Mouse (Mus musculus): ENCODE results near the gene Klf4. TPM values are rescaled to one million over a fixed set of nuclear protein-coding genes. Genes with fewer than 3 reads are reported as not detected.

The Klf4 gene
- polyA plus RNA-seq, 1 experiment from 2014 or later: 5.1 TPM

DNA sequence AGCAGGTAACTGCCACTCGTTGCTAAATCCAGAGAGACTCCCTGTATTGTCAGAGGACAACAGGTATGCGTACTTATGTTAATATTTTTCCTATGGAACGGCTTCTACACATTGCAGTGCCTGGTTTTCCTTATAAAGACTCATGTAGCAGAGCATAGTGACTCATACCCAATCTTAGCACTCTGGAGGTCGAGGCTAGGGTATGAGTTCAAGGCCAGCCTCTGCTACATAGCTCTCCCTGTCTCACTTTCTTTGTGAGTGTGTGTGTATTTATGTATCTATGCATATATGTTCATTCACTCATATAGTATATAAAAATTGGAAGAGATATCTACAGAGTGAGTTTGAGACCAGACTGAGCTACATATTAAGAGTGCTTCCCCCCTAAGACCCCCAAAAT, 8.3 kb downstream of the Klf4 start:
- no peak overlapping the region for H3K4me2 ChIP-seq
- no peaks in the 10 kb centered on the region for H3K27me3 ChIP-seq
- no peak for ATAC-seq (replicated peaks; ENCODE audit: insufficient number of reproducible peaks, insufficient read depth, low FRiP score, low read depth)
- H3K9me3 ChIP-seq (replicated peaks): no peaks in the 10 kb centered on the region
- no peaks in the 10 kb centered on the region for H3K4me1 ChIP-seq (replicated peaks)
- no peak overlapping the region for H3K4me3 ChIP-seq
- 73% methylated on average over 4 of the region's 4 CpGs for WGBS
- H3K9ac ChIP-seq: no peak overlapping the region
- no peak overlapping the region for H3K27ac ChIP-seq
- H3K36me3 ChIP-seq: no peaks in the 10 kb centered on the region

DNA sequence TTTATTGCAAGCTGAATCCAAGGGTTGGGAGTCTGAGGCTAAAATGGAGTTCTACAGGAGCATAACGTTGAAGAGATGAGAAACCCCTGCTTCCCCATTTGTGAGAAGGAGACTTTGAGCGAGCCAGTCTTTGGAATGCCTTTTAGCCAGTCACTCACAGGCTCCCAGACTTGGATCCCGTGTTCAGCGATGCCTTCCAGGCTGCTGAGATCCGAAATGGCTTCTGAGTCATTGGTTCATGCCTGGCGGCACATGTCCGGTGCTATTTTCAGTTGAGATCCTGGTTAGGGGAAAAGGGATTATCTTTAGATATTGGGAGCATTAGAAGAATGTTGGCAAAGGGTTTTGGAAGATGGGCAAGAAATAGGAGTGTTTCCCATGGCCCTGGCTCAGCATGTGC, 14.8 kb downstream of the Klf4 start:
- Histone ChIP-seq H3K4me2 (no peak overlapping the region), H3K4me1 (replicated peaks) (peaks cover 3% of the 10 kb centered on the region), H3K4me3 (no peak overlapping the region), H3K9me3 (replicated peaks) (no peaks in the 10 kb centered on the region), H3K27me3 (peaks cover 8% of the 10 kb centered on the region), H3K27ac (no peak overlapping the region), H3K9ac (no peak overlapping the region), H3K36me3 (no peaks in the 10 kb centered on the region)
- no peak for ATAC-seq (replicated peaks; ENCODE audit: insufficient number of reproducible peaks, insufficient read depth, low FRiP score, low read depth)
- WGBS: 61% methylated on average over 7 of the region's 7 CpGs

DNA sequence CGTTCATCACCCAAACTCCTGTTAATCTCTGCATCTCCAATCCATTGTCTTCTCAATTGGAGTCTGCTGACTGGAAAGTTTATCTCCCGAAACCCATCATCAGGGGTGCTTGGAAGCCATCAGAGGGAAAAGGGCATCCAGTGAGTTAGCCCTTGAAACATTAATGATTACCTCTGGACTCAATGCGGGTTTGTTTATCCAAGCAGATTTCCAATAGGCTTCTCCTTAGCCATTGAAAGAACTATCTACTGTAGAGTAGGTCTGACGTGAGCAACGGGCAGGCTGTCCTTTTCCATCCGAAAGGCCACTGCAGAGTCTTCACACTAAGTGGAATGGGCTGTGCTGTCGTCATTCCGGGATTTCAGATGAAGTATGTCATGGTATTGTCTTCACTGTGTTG, 16.2 kb downstream of the Klf4 start:
- 73% methylated on average over 8 of the region's 8 CpGs for WGBS
- ATAC-seq (replicated peaks; ENCODE audit: insufficient number of reproducible peaks, insufficient read depth, low FRiP score, low read depth): no peak
- peaks cover 8% of the 10 kb centered on the region for H3K27me3 ChIP-seq
- no peak overlapping the region for H3K4me2 ChIP-seq
- H3K9ac ChIP-seq: no peak overlapping the region
- H3K36me3 ChIP-seq: no peaks in the 10 kb centered on the region
- H3K9me3 ChIP-seq (replicated peaks): no peaks in the 10 kb centered on the region
- H3K4me3 ChIP-seq: no peak overlapping the region
- peaks cover 3% of the 10 kb centered on the region for H3K4me1 ChIP-seq (replicated peaks)
- H3K27ac ChIP-seq: no peak overlapping the region

DNA sequence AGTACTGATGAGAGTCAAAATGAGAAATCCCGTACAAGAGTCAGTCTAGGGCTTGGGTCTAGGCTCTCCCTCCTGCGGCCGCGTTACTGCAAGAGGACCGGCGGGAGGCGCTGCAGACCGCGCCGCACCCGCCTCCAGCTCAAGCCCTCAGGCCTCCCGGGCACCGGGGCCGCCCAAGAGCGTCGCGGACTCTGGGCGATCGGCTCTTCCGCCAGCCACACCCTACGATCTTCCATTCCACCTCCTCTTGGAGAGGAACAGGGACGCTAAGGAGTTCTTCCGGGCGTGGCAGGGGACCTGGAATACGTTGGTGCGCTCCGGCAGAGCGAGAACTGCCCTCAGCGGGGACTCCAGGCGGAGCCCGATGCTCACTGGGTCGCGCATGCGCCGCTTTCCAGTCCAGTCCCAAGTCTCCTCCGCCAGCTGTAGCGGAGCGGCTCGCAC, 17.5 kb downstream of the Klf4 start:
- peak overlapping the region; percentile 77 for H3K4me2 ChIP-seq
- H3K4me1 ChIP-seq (replicated peaks): peaks cover 3% of the 10 kb centered on the region
- peak overlapping the region; percentile 65 for H3K4me3 ChIP-seq
- no peaks in the 10 kb centered on the region for H3K9me3 ChIP-seq (replicated peaks)
- peak overlapping the region; percentile 59 for H3K27ac ChIP-seq
- peak; percentile 92 for ATAC-seq (replicated peaks; ENCODE audit: insufficient number of reproducible peaks, insufficient read depth, low FRiP score, low read depth)
- peaks cover 8% of the 10 kb centered on the region for H3K27me3 ChIP-seq
- peak overlapping the region; percentile 67 for H3K9ac ChIP-seq
- WGBS: under 1% methylated on average over 39 of the region's 39 CpGs
- H3K36me3 ChIP-seq: no peaks in the 10 kb centered on the region

DNA sequence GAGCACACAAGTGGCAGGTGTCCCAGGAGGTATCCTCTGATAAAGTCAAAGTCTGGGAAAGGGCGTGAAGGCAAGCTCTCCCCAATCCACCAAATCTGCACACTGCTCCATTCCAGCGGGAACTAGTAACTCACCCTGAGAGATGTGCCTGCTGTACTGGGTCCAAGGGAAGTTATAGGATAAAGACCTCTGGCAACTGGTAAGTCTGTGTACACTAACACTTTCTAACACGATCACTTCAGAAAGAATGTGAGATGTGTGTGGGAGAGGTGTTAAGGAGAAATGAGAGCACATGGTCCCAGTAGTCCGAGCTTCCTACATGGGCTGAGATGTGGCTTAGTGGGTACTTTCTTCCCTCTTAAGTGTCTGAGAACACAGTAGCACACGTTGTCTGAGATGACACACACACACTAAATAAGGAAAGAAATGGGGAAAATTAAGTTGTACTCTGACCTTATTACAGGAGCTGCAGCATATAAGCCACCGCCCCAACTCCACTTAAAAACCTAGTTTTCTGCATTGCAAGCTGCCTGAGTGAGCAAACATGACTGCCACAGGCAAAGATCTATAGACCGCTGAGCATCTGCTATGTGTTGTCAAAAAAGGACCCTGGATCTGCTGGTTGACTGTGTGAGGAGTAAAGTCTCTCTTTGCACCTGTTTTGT, 18.5 kb downstream of the Klf4 start:
- Histone ChIP-seq H3K9me3 (replicated peaks) (no peaks in the 10 kb centered on the region), H3K27me3 (peaks cover 8% of the 10 kb centered on the region), H3K4me2 (no peak overlapping the region), H3K4me3 (no peak overlapping the region), H3K9ac (no peak overlapping the region), H3K36me3 (no peaks in the 10 kb centered on the region), H3K27ac (no peak overlapping the region), H3K4me1 (replicated peaks) (peaks cover 3% of the 10 kb centered on the region)
- 60% methylated on average over 7 of the region's 7 CpGs for WGBS
- no peak for ATAC-seq (replicated peaks; ENCODE audit: insufficient number of reproducible peaks, insufficient read depth, low FRiP score, low read depth)

DNA sequence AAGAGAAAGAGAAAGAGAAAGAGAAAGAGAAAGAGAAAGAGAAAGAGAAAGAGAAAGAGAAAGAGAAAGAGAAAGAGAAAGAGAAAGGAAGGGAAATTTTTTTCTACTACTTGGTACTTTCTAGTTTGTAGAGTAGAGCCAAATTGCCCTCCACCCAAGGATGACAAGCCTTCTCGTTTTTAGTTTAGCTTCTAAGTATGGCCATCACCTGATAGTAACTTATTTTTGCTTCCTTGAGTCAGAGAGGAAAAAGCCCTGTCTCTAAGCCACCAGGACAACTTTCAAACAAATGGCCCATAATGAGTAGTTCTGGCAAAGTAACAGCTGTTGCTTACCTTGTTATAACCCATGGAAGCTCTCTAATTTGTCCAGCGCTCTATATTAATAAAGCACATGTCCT, 20.9 kb downstream of the Klf4 start:
- Histone ChIP-seq H3K27ac (no peak overlapping the region), H3K4me1 (replicated peaks) (peaks cover 3% of the 10 kb centered on the region), H3K9ac (no peak overlapping the region), H3K9me3 (replicated peaks) (no peaks in the 10 kb centered on the region), H3K4me3 (no peak overlapping the region), H3K4me2 (no peak overlapping the region), H3K36me3 (no peaks in the 10 kb centered on the region), H3K27me3 (peaks cover 8% of the 10 kb centered on the region)
- 69% methylated on average over 2 of the region's 2 CpGs for WGBS
- ATAC-seq (replicated peaks; ENCODE audit: insufficient number of reproducible peaks, insufficient read depth, low FRiP score, low read depth): no peak

DNA sequence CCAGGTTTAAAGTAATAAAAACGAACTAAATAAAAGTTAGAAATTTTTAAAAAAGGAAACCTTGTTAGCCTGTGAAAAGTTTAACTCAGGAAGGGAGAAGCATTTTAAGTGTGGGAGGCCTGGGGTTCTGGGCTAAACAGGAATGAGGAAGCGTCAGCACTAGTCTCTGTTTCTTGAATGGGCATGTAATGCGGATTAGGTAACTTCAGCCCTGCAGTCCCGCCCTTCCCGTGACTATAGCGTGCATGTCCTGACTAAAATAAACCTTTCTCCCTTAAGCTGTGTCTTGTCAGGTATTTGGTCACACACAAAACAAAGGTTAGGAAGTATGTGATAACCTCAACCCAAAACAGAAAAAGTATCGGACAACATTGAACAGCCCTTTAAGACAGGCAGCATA, 23.6 kb downstream of the Klf4 start:
- H3K27me3 ChIP-seq: no peaks in the 10 kb centered on the region; the same call in 1 of the 2 replicates
- no peak overlapping the region for H3K9ac ChIP-seq
- H3K4me3 ChIP-seq: no peak overlapping the region
- H3K36me3 ChIP-seq: no peaks in the 10 kb centered on the region
- H3K27ac ChIP-seq: no peak overlapping the region
- no peak for ATAC-seq (replicated peaks; ENCODE audit: insufficient number of reproducible peaks, insufficient read depth, low FRiP score, low read depth)
- no peaks in the 10 kb centered on the region for H3K9me3 ChIP-seq (replicated peaks)
- no peak overlapping the region for H3K4me2 ChIP-seq
- H3K4me1 ChIP-seq (replicated peaks): no peaks in the 10 kb centered on the region; the same call in 1 of the 2 replicates
- 75% methylated on average over 7 of the region's 7 CpGs for WGBS

DNA sequence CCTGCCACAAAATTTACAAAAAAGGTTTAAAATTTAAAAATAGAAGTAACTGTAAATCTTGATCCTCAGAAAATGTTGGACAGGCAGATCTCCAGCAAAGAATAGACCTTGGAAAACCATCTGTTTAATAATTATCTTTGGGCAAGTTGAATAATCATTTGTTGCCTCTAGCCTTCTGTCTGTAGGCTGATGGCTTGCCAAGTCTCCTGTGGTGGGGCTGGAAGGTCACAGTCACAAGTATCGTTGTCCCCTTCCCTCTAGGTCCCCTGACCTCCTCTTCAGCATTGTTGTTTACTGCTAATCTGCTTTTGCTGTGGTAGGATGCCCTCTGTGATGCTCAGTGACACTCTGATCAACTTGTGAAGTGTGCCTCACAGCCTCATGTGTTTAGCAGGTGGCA, 33.6 kb downstream of the Klf4 start:
- no peaks in the 10 kb centered on the region for H3K4me1 ChIP-seq (replicated peaks)
- no peak overlapping the region for H3K4me2 ChIP-seq
- WGBS: 52% methylated on average over 1 of the region's 1 CpGs
- H3K9ac ChIP-seq: no peak overlapping the region
- no peaks in the 10 kb centered on the region for H3K27me3 ChIP-seq
- no peaks in the 10 kb centered on the region for H3K36me3 ChIP-seq
- H3K9me3 ChIP-seq (replicated peaks): no peaks in the 10 kb centered on the region
- no peak overlapping the region for H3K4me3 ChIP-seq
- H3K27ac ChIP-seq: no peak overlapping the region
- ATAC-seq (replicated peaks; ENCODE audit: insufficient number of reproducible peaks, insufficient read depth, low FRiP score, low read depth): no peak

DNA sequence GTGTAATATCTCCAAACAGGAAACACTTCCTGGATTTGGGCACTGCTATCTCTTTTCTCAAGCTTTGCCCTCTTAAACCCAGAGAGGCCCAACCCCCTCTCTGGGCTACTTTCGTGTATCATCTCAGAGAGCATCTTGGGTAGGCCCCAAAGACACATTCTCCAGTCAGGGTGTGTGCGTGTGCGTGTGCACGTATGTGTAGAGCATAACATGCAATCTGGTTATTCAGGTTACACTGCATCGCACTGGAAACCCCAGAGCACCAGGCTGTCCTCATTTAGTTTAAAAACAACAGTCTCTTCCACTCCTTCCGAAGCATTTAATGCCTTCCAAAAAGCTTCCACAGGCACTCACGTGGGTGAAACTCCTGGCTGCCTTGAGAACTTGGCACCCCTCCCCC, 35.9 kb downstream of the Klf4 start:
- Histone ChIP-seq H3K27ac (no peak overlapping the region), H3K9me3 (replicated peaks) (no peaks in the 10 kb centered on the region), H3K9ac (no peak overlapping the region), H3K4me1 (replicated peaks) (no peaks in the 10 kb centered on the region), H3K36me3 (no peaks in the 10 kb centered on the region), H3K4me3 (no peak overlapping the region), H3K4me2 (no peak overlapping the region), H3K27me3 (no peaks in the 10 kb centered on the region)
- ATAC-seq (replicated peaks; ENCODE audit: insufficient number of reproducible peaks, insufficient read depth, low FRiP score, low read depth): no peak
- 75% methylated on average over 7 of the region's 7 CpGs for WGBS

DNA sequence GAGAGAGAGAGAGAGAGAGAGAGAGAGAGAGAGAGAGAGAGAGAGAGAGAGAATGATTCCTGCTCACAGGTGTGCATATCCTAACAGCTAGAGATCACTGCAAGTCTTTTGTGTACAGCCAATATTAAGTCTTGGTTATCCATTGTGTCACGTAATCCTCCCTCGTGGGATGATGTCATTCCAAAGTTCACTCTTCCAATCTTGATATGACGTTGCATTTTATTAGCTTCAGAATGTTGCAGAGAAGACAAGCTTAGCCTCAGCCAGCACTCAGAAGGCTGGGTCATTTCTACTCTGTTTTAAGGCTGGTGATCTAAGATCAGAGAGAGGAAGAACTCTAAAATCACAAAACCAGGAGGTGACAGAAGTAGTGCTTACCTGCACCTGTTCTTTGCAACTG, 39.0 kb downstream of the Klf4 start:
- H3K4me1 ChIP-seq (replicated peaks): peaks cover 2% of the 10 kb centered on the region; the same call in 1 of the 2 replicates
- no peak overlapping the region for H3K4me2 ChIP-seq
- H3K36me3 ChIP-seq: no peaks in the 10 kb centered on the region
- H3K4me3 ChIP-seq: no peak overlapping the region
- no peaks in the 10 kb centered on the region for H3K9me3 ChIP-seq (replicated peaks)
- ATAC-seq (replicated peaks; ENCODE audit: insufficient number of reproducible peaks, insufficient read depth, low FRiP score, low read depth): no peak
- H3K9ac ChIP-seq: no peak overlapping the region
- WGBS: 59% methylated on average over 3 of the region's 3 CpGs
- no peaks in the 10 kb centered on the region for H3K27me3 ChIP-seq
- H3K27ac ChIP-seq: no peak overlapping the region

DNA sequence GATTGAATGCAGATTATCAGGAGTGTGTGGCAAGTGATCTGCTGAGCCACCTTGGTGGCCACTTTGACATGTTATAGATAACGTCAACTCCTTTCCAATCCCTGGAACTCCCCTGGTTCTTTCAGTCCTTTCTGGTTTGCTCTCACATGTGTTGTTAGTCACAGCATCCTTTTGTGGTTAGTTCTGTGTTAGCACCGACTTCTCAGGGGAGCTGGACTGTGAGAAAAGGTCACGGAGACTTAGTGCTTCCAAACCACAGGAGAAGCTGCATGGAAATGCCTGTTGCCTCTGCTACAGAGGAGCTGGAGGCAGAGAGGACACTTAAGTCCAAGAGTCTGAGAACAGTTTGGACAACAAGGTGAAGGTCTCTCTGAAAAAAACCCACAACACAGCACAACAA, 42.9 kb downstream of the Klf4 start:
- Histone ChIP-seq H3K9ac (no peak overlapping the region), H3K4me3 (no peak overlapping the region), H3K27me3 (no peaks in the 10 kb centered on the region), H3K9me3 (replicated peaks) (no peaks in the 10 kb centered on the region), H3K36me3 (no peaks in the 10 kb centered on the region), H3K4me1 (replicated peaks) (peaks cover 2% of the 10 kb centered on the region; the same call in 1 of the 2 replicates), H3K4me2 (no peak overlapping the region), H3K27ac (no peak overlapping the region)
- 45% methylated on average over 3 of the region's 3 CpGs for WGBS
- no peak for ATAC-seq (replicated peaks; ENCODE audit: insufficient number of reproducible peaks, insufficient read depth, low FRiP score, low read depth)

DNA sequence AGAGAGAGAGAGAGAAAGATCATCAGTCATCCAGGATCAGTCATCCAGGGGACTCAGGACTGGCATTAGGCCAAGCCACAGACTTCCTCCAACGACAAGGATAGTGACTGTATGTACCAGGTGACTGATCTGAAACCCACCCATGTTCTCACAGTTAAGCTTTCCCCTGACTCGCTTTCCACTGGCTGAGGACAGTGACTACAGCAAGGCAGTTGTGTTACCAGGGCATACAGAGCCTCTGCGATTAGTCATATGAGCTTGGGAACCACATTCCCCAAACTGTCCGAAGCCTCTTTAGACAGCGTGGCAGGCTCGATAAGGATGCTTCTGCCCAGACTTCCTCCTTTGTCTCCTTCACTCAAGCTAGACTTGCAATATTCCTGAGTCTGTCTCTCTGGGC, 43.7 kb downstream of the Klf4 start:
- 47% methylated on average over 6 of the region's 6 CpGs for WGBS
- Histone ChIP-seq H3K36me3 (no peaks in the 10 kb centered on the region), H3K4me2 (no peak overlapping the region), H3K4me1 (replicated peaks) (peaks cover 2% of the 10 kb centered on the region; the same call in 1 of the 2 replicates), H3K27ac (no peak overlapping the region), H3K9ac (no peak overlapping the region), H3K27me3 (no peaks in the 10 kb centered on the region), H3K9me3 (replicated peaks) (no peaks in the 10 kb centered on the region), H3K4me3 (no peak overlapping the region)
- ATAC-seq (replicated peaks; ENCODE audit: insufficient number of reproducible peaks, insufficient read depth, low FRiP score, low read depth): no peak

Measured in heart, embryonic 15.5 days (tissue).